Mouse (Mus musculus) stomach, postnatal 0 days (tissue): ENCODE results near the gene Ercc2.

Experiments
- CTCF ChIP-seq: IDR thresholded peaks from 2 replicates; pipeline ENCODE4 v1.5.1; 2016; ENCODE audit warnings: antibody characterized with exemption, low read depth, mild to moderate bottlenecking, moderate library complexity
- EP300 ChIP-seq: optimal IDR thresholded peaks from 2 replicates; pipeline ENCODE3; 2016; ENCODE audit warnings: antibody characterized with exemption

DNA sequence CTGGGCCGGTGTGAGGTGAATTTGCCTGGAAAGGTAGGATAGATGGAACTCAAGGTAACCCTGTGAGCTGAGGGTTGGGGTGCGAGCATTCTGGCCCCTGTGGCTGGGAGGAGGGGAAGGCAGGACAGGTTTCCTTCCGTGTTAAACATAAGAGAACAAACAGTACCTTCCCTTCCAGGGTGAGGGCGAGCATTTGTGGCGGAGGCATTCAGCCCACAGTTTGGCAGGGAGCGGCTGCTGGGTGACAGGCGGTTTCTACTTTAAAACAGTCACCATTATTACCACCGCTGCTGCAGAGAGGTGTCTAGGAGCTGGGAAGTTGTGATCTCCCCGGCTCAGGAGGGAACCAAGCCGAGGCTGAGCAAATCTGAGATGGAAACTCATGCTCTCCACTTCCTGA, 44.7 kb upstream of the Ercc2 start:
- TF ChIP-seq CTCF (no peak), EP300 (no peak)
